Mouse (Mus musculus): ENCODE data around the gene Pth1r.

GRCm38 (mm10) chr9:110763405-110763804, 16.5 kb upstream of the Pth1r start:
- TF ChIP-seq CTCF (IDR thresholded peaks at IDR 0.05; ENCODE audit: low read depth) (no peak), EP300 (optimal IDR thresholded peaks at IDR 0.05) (no peak)

Data from stomach, postnatal 0 days (tissue).